Mouse (Mus musculus) testis, adult 2 months (tissue): Measurements from ENCODE around the gene Chpt1. TPM values are rescaled to one million over a fixed set of nuclear protein-coding genes. Genes with fewer than 3 reads are reported as not detected.
"Not testable (repeated sequence)": the region's sequence is repeated elsewhere in the genome, so short reads cannot be mapped to it uniquely, and the experiment has no call there.

Experiments
- H3K27ac ChIP-seq: fragments of 200-500 bp; 2 replicates; pipeline ENCODE4 v1.5.1; 2012; ENCODE audit warnings: low read depth, low read length; ENCODE audit not compliant: control insufficient read depth, insufficient read depth
- H3K27me3 ChIP-seq: fragments of 200-500 bp; 2 replicates; pipeline ENCODE4 v1.6.1; 2012; ENCODE audit warnings: mild to moderate bottlenecking, low read length, moderate library complexity; ENCODE audit not compliant: control insufficient read depth, insufficient read depth
- H3K36me3 ChIP-seq: fragments of 200-500 bp; 2 replicates; pipeline ENCODE4 v1.6.1; 2012; ENCODE audit warnings: mild to moderate bottlenecking, low read length; ENCODE audit not compliant: control insufficient read depth, insufficient read depth
- H3K4me1 ChIP-seq: fragments of 200-500 bp; 2 replicates; pipeline ENCODE4 v1.6.1; 2012; ENCODE audit warnings: low read length; ENCODE audit not compliant: control insufficient read depth, insufficient read depth
- H3K4me3 ChIP-seq: fragments of 200-500 bp; 2 replicates; pipeline ENCODE4 v1.5.1; 2012; ENCODE audit warnings: low read depth, mild to moderate bottlenecking, low read length, moderate library complexity, mixed read lengths; ENCODE audit not compliant: control insufficient read depth
- CTCF ChIP-seq: fragments of 200-500 bp; IDR thresholded peaks from 2 replicates; pipeline ENCODE4 v1.5.1; 2012; ENCODE audit warnings: low read depth, mild to moderate bottlenecking, inconsistent platforms, low read length, moderate library complexity; ENCODE audit not compliant: control insufficient read depth, insufficient read depth, insufficient replicate concordance
- POLR2A ChIP-seq: fragments of 200-500 bp; IDR thresholded peaks from 2 replicates; pipeline ENCODE4 v1.6.1; 2012; ENCODE audit warnings: low read depth, mild to moderate bottlenecking, inconsistent platforms, low read length, moderate library complexity; ENCODE audit not compliant: control insufficient read depth
- polyA plus RNA-seq: library from polyadenylated mRNA; depleted of rRNA; stranded (reverse); fragments of >200 nt; gene quantifications from 2 replicates; pipeline ENCODE4 v1.2.3, GENCODE M21; 2012

The Chpt1 gene
- polyA plus RNA-seq, 1 experiment: 82.5 TPM

- no peaks in the 10 kb centered on the region; the same call in 1 of the 2 replicates for H3K36me3 ChIP-seq
- TF ChIP-seq CTCF: no peak
- no peak for TF ChIP-seq POLR2A
- no peaks in the 10 kb centered on the region for H3K27me3 ChIP-seq
- H3K4me1 ChIP-seq: no peaks in the 10 kb centered on the region
- no peak overlapping the region for H3K27ac ChIP-seq
- H3K4me3 ChIP-seq: no peak overlapping the region
These were observed 15.2 kb downstream of the Chpt1 start for GRCm38 (mm10) chr10:88488629-88489028.

GRCm38 (mm10) chr10:88482866-88483265 lies 21.0 kb downstream of the Chpt1 start:
- H3K36me3 ChIP-seq, H3K27me3 ChIP-seq, H3K4me3 ChIP-seq, H3K4me1 ChIP-seq, H3K27ac ChIP-seq: not testable (repeated sequence)

GRCm38 (mm10) chr10:88460122-88460820 lies 43.6 kb downstream of the Chpt1 start:
- Histone ChIP-seq H3K36me3 (peaks cover 1% of the 10 kb centered on the region; the same call in 1 of the 2 replicates), H3K27me3 (no peaks in the 10 kb centered on the region), H3K4me3 (peak overlapping the region; percentile 98), H3K4me1 (peaks cover 3% of the 10 kb centered on the region), H3K27ac (peak overlapping the region; percentile 99)
- no peak for TF ChIP-seq POLR2A
- TF ChIP-seq CTCF: no peak

- Histone ChIP-seq H3K4me3 (peak within 1 kb of the TSS; percentile 98), H3K27me3 (no peaks in the 10 kb centered on the region), H3K4me1 (peaks cover 3% of the 10 kb centered on the region), H3K27ac (peak within 1 kb of the TSS; percentile 99), H3K36me3 (peaks cover 1% of the 10 kb centered on the region; the same call in 1 of the 2 replicates)
- TF ChIP-seq CTCF: peak; percentile 5; the same call in 1 of the 2 replicates
- peak; percentile 100 for TF ChIP-seq POLR2A
These were observed 44.3 kb downstream of the Chpt1 start, which contains the start of gene Sycp3 for GRCm38 (mm10) chr10:88459502-88459992. Gene Sycp3 (plus strand): TSS chr10:88459569.

- Histone ChIP-seq H3K4me3 (peak overlapping the region; percentile 35), H3K4me1 (peaks cover 3% of the 10 kb centered on the region), H3K36me3 (peaks cover 1% of the 10 kb centered on the region; the same call in 1 of the 2 replicates), H3K27ac (no peak overlapping the region), H3K27me3 (no peaks in the 10 kb centered on the region)
- TF ChIP-seq CTCF (no peak), POLR2A (no peak)
These were observed 46.1 kb downstream of the Chpt1 start for GRCm38 (mm10) chr10:88457816-88458215.

GRCm38 (mm10) chr10:88451990-88452389 lies 51.9 kb downstream of the Chpt1 start:
- H3K27me3 ChIP-seq: no peaks in the 10 kb centered on the region
- no peak for TF ChIP-seq POLR2A
- TF ChIP-seq CTCF: no peak

GRCm38 (mm10) chr10:88451221-88451620 lies 52.7 kb downstream of the Chpt1 start:
- Histone ChIP-seq H3K36me3 (no peaks in the 10 kb centered on the region), H3K27me3 (no peaks in the 10 kb centered on the region), H3K4me3 (no peak overlapping the region), H3K27ac (no peak overlapping the region), H3K4me1 (no peaks in the 10 kb centered on the region)
- TF ChIP-seq POLR2A: no peak
- TF ChIP-seq CTCF: no peak

More at GRCm38 (mm10) chr10:88451990-88452389, 51.9 kb downstream of the Chpt1 start:
- H3K36me3 ChIP-seq: no peaks in the 10 kb centered on the region
- no peak overlapping the region for H3K27ac ChIP-seq
- no peak overlapping the region for H3K4me3 ChIP-seq
- H3K4me1 ChIP-seq: peaks cover 3% of the 10 kb centered on the region

- no peak overlapping the region for H3K4me3 ChIP-seq
- no peak for TF ChIP-seq CTCF
- TF ChIP-seq POLR2A: no peak
- no peaks in the 10 kb centered on the region for H3K27me3 ChIP-seq
- no peak overlapping the region for H3K27ac ChIP-seq
- no peaks in the 10 kb centered on the region for H3K36me3 ChIP-seq
- no peaks in the 10 kb centered on the region for H3K4me1 ChIP-seq
These were observed 62.6 kb downstream of the Chpt1 start for GRCm38 (mm10) chr10:88441224-88441623.
